Mouse (Mus musculus) cerebellum, adult 9-10 months (tissue): ENCODE data around the gene Vmn1r149.
"Not testable (repeated sequence)": the region's sequence is repeated elsewhere in the genome, so short reads cannot be mapped to it uniquely, and the experiment has no call there.

Experiments
- DNase-seq: peaks from one replicate; pipeline ENCODE4 v3.0.0; 2022

Vmn1r149 gene

DNA sequence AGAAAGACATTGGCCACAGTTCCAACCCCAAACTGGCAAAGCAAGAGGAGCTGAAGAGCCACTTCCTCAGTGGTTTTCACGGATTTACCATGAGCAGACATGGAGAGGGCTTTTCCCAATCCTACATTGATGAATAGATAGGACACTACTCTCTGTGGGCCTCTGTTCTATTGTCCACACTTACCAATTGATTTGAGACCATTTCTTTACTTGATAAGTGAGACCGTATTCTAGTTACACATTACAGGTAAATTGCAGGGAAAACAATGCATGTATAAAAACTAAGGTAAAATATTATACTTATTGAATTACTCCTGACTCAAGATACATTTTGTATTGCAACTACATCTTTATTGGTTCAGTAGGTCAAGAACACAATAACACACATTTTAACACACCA lies at the start of gene Vmn1r149:
Vmn1r149 (minus strand) TSS at position 101 of the 400 bp plus-strand sequence.
- DNase-seq: not testable (repeated sequence)

GRCm38 (mm10) chr7:22463975-22464374 lies 25.9 kb upstream of the Vmn1r149 start, which contains the start of gene Gm10665:
TSS of gene Gm10665 (minus strand) at chr7:22464075.
- DNase-seq: not testable (repeated sequence)

GRCm38 (mm10) chr7:22413283-22413682 lies 24.7 kb downstream of the Vmn1r149 start, which contains the start of gene Vmn1r148:
TSS of gene Vmn1r148 (plus strand) at chr7:22413583.
- DNase-seq: not testable (repeated sequence)
